Mouse (Mus musculus): ENCODE measurements around the gene Cecr2. TPM values are rescaled to one million over a fixed set of nuclear protein-coding genes. Genes with fewer than 3 reads are reported as not detected.

Cecr2 gene
- total RNA-seq, 2 experiments from 2014 or later, result 9.1 to 17.0 TPM

GRCm38 (mm10) chr6:120819294-120819693 is 153.1 kb downstream of the Cecr2 start:
- intact Hi-C loops (cut with DNase I), result no loop called here
- TF ChIP-seq CTCF (IDR thresholded peaks at IDR 0.05), result no peak
- Histone ChIP-seq H3K4me3 (no peak overlapping the region), H3K27ac (no peak overlapping the region; the same call in 1 of the 2 replicates)
- DNase-seq, result no peak

- DNase-seq, result no peak
- intact Hi-C loops (cut with DNase I), result loop anchor here (5.0 to 10.0 kb wide), 2 partner anchors 225 to 283 kb away; no protein-coding TSS in a partner anchor
- Histone ChIP-seq H3K4me3 (peak overlapping the region; percentile 30), H3K27ac (no peak overlapping the region)
- no peak for TF ChIP-seq CTCF (IDR thresholded peaks at IDR 0.05)
Observed at GRCm38 (mm10) chr6:120820144-120820543, 154.0 kb downstream of the Cecr2 start.

Small RNAs within 50 kb of the gene (microRNA-seq; reads per million reads assigned to microRNA genes)
- not detected for gene Gm25193

Other genes starting within 250 kb of the Cecr2 start
- gene Il17ra, start 203.1 kb upstream of the Cecr2 start, total RNA-seq (2021), result 1 to 10 TPM in 1 of 2 experiments, under 1 TPM in 1; 0.99 to 2.0 TPM
- not detected for gene Tmem121b, start 172.6 kb upstream of the Cecr2 start, total RNA-seq (2021)
- 10 to 100 TPM; 19.4 to 28.5 TPM for gene Hdhd5, start 135.1 kb upstream of the Cecr2 start, total RNA-seq (2021)
- gene Slc25a18, start 107.2 kb downstream of the Cecr2 start, total RNA-seq (2021), result under 1 TPM; 0.13 to 0.20 TPM
- gene Atp6v1e1, start 156.4 kb downstream of the Cecr2 start, total RNA-seq (2021), result 100 to 1,000 TPM; 127 to 137 TPM
- 10 to 100 TPM; 65.3 to 74.2 TPM for gene Bcl2l13, start 169.8 kb downstream of the Cecr2 start, total RNA-seq (2021)

Data from gastrocnemius, adult 2 months (tissue).